Mouse (Mus musculus) ovary, postnatal 36 days (tissue): ENCODE data around the gene Olfr643.
"Not testable (repeated sequence)": the region's sequence is repeated elsewhere in the genome, so short reads cannot be mapped to it uniquely, and the experiment has no call there.

ENCODE experiments used
- DNase-seq: peaks from one replicate; pipeline ENCODE4 v3.0.0; 2022; ENCODE audit warnings: low spot score, mixed read lengths

Gene Olfr643

GRCm38 (mm10) chr7:104018953-104019352 lies 118.3 kb downstream of the Olfr643 start:
- no peak for DNase-seq

GRCm38 (mm10) chr7:104017203-104017602 lies 120.0 kb downstream of the Olfr643 start, which contains the start of gene Olfr639:
Olfr639 (minus strand) TSS chr7:104017303.
- DNase-seq, result no peak

DNA sequence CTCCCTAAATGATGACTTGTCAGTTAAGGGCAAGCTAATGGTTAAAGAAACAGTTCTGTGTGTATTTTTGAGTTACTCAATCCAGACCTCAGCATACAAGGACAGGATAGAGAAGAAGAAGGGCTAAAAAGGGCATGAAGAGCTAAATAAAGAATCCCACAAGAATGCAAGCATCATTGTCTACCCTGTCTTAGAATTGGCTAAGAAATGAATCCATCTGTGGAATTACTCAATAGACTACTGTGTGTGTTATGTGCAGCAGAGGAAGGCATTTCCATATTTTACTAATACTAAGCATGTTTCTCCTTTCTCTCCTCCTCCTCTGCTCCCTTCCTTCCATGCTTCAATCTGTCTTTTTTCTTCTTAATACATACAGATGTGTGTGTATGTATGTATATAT lies 138.1 kb downstream of the Olfr643 start:
- no peak for DNase-seq

DNA sequence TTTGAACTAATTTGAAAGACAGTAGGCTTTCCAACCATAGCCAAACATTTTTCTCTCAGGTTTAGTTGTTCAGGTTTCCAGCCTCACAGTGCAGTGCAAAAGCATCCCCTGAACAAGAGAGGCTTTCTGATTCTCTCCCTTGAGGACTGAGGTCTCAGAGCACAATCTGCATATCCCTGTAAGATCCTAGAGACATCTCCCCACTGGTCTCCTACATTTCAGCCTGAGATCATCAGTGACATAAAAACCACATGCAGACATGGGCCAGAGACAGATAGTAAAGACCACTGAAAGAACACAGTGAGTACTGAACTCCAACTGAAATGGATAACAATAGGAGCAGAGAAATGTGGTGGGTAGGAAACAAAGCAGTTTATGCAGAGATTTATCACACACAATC lies 138.8 kb downstream of the Olfr643 start, which contains the start of gene Olfr638:
Gene Olfr638 (plus strand): TSS at position 301 of the 400 bp plus-strand sequence.
- DNase-seq, result no peak

GRCm38 (mm10) chr7:103971782-103972181 lies 165.4 kb downstream of the Olfr643 start:
- DNase-seq, result no peak

DNA sequence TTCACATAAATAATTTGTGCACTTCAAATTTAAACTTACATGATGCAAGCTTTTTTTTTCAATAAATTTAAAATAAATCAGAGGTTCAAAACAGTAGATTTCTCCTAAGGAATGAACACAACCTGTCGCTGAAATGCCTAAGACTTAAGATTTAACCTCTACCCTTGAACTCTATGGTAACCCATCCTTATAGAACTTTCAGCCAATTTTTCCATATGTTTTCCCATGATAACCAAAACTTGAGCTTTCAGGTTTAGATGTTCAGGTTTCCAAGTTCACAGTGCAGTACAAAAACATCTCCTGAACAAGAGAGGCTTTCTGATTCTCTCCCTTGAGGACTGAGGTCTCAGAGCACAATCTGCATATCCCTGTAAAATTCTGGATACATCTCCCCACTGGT lies 166.4 kb downstream of the Olfr643 start, which contains the start of gene Olfr635:
Gene Olfr635 (plus strand): TSS at position 301 of the 400 bp plus-strand sequence.
- DNase-seq, result no peak

DNA sequence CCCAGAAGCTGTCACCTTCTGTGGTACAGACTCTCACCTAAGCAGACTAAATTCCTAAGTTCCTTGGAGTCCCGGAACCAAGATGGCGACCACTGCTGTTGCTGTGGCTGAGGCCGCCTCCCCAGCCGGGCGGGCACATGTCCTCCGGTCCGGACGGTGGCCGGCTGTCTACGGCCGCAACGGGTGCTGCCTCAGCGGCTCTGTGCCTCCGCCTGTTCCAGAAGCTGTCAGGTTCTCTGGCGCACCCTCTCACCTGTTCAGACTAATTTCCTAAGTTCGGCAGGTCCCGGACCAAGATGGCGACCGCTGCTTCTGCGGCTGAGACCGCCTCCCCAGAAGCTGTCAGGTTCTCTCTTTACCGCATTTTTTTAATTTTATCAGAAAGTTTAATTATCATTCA lies 170.3 kb downstream of the Olfr643 start:
- DNase-seq, result not testable (repeated sequence)
